Mouse (Mus musculus) liver, postnatal 0 days (tissue): ENCODE results near the gene Meox1.

ENCODE experiments used
- CTCF ChIP-seq: sonication (generic); IDR thresholded peaks from 2 replicates; pipeline ENCODE4 v1.5.1; 2016; ENCODE audit warnings: antibody characterized with exemption, low read depth
- EP300 ChIP-seq: IDR thresholded peaks from 2 replicates; pipeline ENCODE4 v1.6.1; 2016; ENCODE audit warnings: antibody characterized with exemption, low read depth, mild to moderate bottlenecking

DNA sequence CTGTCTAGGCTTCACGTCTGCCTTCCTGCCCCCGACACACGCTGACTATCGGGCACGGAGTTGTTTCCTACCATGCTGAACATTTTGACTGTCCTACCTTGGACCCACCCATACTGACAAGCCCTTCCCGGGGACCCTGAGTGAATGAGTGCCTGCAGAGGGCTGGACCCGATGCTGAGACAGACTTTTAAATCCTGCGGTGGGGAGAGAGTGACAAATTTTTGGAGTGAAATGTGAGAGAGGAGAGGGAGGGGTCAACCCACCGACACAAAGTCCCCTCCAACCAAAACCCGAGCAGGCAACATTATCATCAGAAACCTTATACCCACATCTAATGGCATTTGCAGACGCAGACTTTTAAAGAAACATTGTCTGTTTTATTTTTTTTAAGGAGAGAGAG is at the start of gene Meox1:
- no peak for TF ChIP-seq CTCF
- no peak for TF ChIP-seq EP300
